Mouse (Mus musculus): ENCODE data around the gene H2-Q7.
"Not testable (repeated sequence)": the region's sequence is repeated elsewhere in the genome, so short reads cannot be mapped to it uniquely, and the experiment has no call there.

H2-Q7 gene

DNA sequence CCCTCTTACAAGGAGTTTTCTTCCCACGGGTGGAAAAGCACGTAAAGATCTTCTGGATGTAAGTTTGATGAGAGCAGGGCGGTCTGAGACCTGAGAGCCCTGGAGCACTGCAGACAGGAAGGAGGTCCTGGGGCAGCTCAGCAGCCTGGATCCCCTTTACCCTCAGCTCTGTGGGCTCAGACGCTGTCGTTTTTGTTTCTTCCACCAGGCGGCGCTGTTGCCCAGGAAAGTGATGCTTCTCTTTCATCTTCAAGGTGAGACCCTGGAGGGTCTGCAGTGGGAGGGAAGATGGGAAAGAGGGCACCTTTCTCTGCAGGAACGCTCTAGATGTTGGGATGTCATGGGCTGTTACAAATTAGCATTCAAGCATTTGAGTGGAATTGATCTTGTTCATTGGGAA, 4.1 kb upstream of the H2-Q7 start:
- DNase-seq (ENCODE audit: low read depth in 2 of 2, low spot score in 2 of 2) = peak in 1 of 2 experiments; percentile 55

DNA sequence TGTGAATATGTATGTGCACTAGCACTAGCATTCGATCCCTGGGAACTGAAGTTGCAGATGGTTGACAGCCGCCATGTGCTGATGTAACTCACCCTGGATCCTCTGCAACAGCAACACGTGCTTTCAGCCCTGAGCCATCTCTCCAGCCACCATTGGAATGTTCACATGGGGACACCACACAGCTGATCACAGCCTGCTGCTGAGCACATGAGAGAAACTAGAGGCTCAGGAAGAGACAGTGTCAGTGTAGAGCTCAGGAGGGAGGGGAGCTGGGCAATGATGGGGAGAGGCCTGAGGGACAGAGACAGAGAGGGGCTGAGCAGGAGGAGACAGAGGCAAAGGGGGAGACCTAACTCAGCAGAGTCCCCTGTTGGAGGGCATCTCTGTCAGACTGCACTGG, 3.4 kb upstream of the H2-Q7 start:
- not testable (repeated sequence) for DNase-seq (ENCODE audit: low read depth in 2 of 2, low spot score in 2 of 2)

DNA sequence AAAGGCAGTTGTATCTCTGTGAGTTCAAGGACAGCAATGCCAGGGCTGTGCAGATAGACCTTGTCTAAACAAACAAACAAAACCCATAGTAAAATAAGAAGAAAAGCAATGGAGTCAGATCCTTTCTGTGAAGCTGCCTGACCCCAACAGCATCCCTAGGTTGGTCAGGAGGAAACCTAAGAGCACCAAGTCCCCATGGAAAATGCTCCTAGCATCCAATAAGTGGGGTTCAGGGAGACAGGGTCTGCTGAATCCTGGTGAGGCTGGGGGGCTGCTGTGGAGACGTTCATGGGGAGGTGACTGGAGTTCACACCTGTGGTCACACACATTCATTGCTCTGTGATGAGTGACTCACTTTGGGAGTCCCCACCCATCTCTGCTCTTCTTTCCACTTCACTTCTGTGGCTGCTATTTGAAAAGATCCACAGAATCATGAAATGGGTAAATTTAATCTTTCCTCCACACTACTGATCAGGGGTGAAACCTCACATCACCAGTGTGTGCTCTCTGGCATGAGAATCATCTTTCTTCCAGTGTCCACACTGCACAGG, 1.5 kb upstream of the H2-Q7 start:
- not testable (repeated sequence) for DNase-seq (ENCODE audit: low read depth in 2 of 2, low spot score in 2 of 2)

DNA sequence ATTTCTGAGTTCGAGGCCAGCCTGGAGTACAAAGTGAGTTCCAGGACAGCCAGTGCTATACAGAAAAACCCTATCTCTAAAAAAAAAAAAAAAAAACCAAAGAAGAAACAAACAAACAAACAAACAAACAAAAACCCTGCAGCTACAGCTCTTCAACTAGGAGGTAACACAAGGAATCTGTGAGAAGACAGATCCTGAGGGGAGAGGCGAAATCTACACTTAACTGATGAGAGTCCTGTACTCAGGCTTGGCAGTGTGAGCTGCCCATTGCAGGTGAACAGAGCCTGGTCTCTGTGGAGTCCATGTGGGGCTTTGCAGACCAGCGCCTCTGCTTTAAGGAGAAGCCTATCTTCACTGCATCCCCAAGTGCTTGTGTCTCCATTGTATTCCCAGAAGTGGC, 560 bp upstream of the H2-Q7 start:
- not testable (repeated sequence) for DNase-seq (ENCODE audit: low read depth in 2 of 2, low spot score in 2 of 2)

DNA sequence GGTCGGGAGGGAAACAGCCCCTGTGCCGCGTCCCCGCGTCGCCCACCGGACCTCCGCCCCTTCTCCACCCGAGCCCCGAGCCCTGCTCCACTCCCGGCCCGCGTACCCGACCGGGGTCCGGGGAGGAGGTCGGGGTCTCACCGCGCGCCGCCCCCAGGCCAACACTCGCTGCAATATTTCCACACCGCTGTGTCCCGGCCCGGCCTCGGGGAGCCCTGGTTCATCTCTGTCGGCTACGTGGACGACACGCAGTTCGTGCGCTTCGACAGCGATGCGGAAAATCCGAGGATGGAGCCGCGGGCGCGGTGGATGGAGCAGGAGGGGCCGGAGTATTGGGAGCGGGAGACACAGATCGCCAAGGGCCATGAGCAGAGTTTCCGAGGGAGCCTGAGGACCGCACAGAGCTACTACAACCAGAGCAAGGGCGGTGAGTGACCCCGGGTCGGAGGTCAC, 366 bp downstream of the H2-Q7 start:
- DNase-seq (ENCODE audit: low read depth in 2 of 2, low spot score in 2 of 2) = not testable (repeated sequence)

DNA sequence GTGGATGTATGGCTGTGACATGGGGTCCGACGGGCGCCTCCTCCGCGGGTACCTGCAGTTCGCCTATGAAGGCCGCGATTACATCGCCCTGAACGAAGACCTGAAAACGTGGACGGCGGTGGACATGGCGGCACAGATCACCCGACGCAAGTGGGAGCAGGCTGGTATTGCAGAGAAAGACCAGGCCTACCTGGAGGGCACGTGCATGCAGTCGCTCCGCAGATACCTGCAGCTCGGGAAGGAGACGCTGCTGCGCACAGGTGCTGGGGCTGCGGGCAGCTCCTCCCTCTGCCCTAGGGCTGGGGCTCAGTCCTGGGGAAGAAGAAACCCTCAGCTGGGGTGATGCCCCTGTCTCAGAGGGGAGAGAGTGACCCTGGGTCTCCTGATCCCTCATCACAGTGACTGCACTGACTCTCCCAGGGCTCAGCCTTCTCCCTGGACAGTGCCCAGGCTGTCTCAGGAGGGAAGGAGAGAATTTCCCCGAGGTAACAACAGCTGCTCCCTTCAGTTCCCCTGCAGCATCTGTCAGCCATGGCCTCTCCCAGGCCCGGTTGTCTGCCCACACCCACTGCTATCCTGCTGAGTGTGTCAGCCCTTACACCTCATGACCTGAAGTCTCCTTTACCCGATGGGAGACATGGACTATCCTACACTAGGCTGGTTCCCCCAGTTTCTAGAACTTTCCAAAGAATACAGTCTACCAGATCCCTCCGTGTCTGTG, 1.1 kb downstream of the H2-Q7 start:
- DNase-seq (ENCODE audit: low read depth in 2 of 2, low spot score in 2 of 2) = peak in 1 of 2 experiments; percentile 10

DNA sequence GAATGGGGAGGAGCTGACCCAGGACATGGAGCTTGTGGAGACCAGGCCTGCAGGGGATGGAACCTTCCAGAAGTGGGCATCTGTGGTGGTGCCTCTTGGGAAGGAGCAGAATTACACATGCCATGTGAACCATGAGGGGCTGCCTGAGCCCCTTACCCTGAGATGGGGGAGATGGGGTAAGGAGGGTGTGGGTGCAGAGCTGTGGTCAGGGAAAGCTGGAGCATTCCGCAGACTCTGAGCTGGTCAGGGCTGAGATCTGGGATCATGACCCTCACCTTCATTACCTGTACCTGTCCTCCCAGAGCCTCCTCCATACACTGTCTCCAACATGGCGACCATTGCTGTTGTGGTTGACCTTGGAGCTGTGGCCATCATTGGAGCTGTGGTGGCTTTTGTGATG, 3.4 kb downstream of the H2-Q7 start:
- not testable (repeated sequence) for DNase-seq (ENCODE audit: low read depth in 2 of 2, low spot score in 2 of 2)

DNA sequence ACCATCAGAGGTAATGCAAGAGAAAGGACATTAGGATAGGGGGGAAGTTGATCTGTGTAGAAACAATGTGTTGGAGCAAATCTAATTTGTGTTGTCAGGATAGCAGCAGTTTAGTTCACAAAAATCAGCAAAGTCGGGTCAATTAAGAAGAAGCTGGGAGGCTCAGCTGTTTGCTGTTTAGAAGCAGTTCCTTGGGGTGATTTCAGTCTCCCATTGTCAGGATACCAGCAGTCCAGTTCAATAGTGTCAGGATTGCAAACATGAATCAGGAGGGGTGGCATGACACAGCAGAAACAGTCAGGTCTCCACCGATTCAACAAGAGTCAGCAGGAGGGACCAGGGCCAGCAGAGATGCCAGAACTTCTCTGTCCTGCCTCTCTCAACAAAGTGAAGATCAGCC, 5.6 kb downstream of the H2-Q7 start:
- not testable (repeated sequence) for DNase-seq (ENCODE audit: low read depth in 2 of 2, low spot score in 2 of 2)

DNA sequence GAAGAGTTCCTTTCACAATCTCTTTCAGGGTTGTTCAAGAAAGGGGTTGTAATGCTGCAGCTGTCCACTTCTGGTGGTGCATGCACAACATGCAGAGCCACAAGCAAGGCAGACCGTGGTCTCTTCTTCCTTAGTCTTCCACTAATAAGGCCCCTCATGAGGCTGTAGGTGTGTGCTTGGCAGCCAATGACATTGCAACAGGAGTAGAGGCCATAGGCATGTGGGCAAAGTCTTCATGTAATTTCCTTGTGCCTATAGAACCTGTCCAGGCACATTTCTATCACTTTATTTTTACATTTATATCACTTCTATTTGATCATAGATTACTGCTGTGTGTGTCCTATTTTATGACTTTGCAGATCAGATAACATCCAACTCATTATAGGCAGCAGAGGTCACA, 19.3 kb downstream of the H2-Q7 start:
- not testable (repeated sequence) for DNase-seq (ENCODE audit: low read depth in 2 of 2, low spot score in 2 of 2)

DNA sequence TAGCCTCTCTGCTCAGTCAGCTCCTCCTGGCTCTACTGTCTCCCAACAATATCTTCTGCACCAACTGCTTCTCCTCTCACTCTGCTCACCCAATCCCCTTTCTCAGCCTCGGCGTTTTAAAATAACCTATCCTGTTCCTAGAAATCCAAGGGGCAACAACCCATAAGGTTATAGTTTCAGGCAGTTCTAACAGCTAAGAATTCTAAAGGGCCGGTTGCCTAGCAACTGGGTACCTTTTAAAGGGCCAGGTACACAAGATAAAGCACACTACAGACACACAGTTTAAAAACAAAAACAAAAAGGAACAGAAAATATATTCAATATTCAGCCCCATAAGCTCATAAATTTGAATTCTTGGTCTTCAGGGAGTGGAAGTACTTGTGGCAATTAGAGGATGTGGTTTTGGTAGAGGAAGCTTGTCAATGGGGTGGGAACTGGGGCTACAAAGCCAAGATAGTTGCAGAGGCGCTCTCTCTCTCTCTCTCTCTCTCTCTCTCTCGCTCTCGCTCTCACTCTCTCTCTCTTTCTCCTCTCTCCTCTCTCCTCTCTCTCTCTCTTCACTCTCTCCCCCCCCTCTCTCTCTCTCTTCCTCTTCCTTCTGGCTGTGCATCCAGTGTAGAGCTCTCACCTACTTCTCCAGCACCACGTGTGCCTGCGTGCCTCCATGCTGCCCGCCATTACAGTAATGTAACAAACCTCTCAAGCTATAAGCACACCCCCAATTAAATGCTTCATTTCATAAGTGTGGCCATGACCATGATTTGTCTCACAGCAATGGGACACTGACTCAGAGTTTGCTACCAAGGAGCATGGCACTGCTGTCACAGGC, 21.8 kb downstream of the H2-Q7 start:
- DNase-seq (ENCODE audit: low read depth in 2 of 2, low spot score in 2 of 2) = not testable (repeated sequence)

DNA sequence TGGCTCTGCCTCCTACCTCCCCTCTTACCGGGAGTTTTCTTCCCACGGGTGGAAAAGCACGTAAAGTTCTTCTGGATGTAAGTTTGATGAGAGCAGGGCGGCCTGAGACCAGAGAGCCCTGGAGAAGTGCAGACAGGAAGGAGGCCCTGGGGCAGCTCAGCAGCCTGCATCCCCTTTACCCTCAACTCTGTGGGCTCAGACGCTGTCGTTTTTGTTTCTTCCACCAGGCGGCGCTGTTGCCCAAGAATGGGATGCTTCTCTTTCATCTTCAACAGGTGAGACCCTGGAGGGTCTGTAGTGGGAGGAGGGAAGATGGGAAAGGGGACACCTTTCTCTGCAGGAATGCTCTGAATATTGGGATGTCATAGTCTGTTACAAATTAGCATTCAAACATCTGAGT, 26.7 kb downstream of the H2-Q7 start:
- DNase-seq (ENCODE audit: low read depth in 2 of 2, low spot score in 2 of 2) = peak in 1 of 2 experiments; percentile 28

DNA sequence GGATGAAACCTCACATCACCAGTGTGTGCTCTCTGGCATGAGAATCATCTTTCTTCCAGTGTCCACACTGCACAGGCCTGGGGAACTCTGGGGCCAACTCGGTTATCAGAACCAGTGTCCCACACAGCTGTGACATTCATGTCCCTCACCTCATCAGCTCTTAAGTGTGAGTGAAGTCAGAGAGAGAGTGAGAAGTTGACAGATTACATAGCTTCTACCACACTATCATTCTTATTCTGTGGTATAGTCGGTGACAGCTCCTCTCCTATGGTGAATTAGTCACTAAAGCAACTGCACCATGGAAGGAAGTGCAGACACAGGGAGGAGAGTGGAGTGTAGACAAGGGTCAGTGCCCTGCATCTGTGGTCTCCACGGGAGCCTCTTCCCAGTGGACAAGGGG, 30.0 kb downstream of the H2-Q7 start:
- DNase-seq (ENCODE audit: low read depth in 2 of 2, low spot score in 2 of 2) = not testable (repeated sequence)

DNA sequence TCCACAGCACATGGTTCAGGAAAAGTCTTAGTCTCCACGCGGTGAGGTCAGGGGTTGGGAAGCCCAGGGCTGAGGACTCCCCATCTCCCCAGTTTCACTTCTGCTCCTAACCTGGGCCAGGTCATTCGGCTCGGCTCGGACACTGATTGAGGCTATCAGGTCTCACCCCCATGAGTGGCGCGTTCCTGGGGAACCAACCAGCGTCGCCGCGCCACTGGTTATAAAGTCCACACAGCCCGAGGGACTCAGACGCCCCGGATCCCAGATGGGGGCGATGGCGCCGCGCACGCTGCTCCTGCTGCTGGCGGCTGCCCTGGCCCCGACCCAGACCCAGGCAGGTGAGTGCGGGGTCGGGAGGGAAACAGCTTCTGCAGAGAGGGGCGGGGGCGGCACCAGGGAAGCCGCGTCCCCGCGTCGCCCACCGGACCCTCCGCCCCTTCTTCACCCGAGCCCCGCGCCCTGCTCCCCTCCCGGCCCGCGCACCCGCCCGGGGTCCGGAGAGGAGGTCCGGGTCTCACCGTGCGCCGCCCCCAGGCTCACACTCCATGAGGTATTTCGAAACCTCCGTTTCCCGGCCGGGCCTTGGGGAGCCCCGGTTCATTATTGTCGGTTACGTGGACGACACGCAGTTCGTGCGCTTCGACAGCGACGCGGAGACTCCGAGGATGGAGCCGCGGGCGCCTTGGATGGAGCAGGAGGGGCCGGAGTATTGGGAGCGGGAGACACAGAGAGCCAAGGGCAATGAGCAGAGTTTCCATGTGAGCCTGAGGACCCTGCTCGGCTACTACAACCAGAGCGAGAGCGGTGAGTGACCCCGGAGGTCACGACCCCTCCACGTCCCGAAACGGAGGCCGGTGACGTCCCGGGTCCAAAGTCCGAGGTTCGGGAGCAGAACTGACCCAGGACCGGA, 31.1 kb downstream of the H2-Q7 start, which contains the start of gene H2-Q10:
H2-Q10 (plus strand) TSS at position 248 of the 910 bp plus-strand sequence.
- DNase-seq (ENCODE audit: low read depth in 2 of 2, low spot score in 2 of 2) = peak in 1 of 2 experiments; percentile 8

DNA sequence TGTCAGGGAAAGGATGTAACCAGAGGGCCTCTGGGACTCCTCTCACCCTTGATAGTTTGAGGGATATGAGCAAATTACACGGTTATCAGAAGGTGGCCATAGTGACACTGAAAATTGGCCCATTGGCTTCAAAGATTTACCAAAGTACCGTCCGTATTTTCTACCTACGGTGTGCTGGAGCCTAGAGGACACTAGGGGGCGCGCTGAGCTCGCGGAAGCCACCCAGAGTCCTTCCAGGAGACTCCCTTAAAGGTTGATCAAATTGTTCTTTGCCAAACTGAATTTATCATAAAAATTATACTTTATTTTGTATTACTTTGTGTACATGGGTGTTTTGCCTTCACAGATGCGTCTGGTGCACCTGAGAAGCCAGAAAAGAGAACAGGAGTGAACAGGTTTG, 45.1 kb downstream of the H2-Q7 start:
- peak; percentile 48 to 63 for DNase-seq (ENCODE audit: low read depth in 2 of 2, low spot score in 2 of 2)

DNA sequence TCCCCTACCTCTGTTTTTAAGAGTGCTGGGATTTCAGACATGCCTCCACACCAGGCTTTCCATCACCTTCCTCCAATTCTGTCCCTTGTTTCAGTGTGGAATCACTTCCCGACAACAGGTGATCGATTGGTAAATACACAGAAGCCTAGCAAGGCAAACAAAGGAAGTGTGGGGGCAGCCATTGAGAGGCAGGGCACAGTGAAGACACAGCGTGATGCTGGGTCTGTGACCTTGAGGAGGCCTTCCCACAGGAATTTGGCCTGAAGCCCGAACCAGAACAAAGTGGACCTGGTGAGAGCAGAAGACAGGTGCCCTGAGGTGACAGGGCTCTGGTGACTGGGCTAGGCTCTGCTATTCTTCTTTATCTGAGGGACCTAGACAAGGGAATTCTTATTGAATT, 46.7 kb downstream of the H2-Q7 start:
- DNase-seq (ENCODE audit: low read depth in 2 of 2, low spot score in 2 of 2) = no peak

DNA sequence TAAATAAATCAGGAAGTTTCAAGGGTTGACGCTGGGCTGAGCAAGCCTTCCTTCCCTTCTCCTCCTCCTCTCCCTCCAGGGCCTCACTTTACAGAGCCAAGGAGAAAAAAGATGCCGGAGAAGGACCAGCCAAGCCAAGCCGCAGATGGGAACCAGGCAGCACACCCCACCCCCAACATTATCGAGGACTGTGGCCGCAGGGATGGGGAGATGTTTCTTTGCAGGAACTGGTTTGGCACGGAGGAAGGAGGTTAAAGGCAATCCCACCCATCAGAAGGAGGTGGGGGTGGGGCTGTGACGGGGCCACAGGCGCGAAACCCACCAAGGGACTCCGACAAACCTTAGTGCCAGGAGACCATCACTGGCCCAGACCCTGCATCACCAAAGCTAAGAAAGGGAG, 47.8 kb downstream of the H2-Q7 start:
- DNase-seq (ENCODE audit: low read depth in 2 of 2, low spot score in 2 of 2) = no peak

DNA sequence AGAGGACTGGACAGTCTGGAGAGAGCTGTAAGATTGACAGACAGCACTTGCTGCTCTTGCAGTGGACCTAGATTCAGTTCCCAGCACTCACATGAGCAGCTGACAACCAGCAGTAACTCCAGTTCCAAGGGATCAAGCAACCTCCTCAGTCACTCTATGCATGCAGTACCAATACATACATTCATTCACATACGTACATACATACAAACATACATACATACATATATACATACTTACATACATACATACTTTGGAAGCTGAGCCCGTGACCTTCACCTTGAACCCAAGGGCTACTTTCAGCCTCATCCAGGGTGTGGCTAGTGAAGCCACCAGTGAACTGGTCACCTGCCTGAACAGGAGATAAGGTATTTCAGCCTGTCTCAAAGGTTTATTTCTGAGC, 49.1 kb downstream of the H2-Q7 start:
- no peak for DNase-seq (ENCODE audit: low read depth in 2 of 2, low spot score in 2 of 2)

DNA sequence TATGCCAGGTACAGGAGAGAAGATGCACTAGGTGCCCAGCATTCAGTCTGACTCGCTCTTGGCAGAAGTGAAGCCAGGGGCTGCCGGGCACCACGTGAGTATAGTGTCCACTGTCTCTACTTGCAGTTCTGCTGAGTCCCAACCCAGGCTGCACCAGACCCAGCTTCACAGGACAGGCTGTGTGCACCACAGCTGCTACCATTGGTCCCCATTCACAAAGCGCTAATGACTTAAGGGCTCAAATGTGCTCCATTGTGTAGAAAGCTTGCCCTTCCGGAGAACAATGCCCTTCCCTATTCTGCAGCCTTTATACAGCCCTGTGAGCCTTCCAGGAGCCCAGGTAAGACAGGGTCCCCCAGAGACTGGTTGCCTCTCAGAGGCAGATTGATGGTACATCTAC, 51.4 kb downstream of the H2-Q7 start:
- no peak for DNase-seq (ENCODE audit: low read depth in 2 of 2, low spot score in 2 of 2)

All from CD8-positive naive resting alpha-beta T cell, adult 2 months (primary cell).